Mouse (Mus musculus) intestine, postnatal 0 days (tissue): ENCODE measurements around the gene Galnt9. TPM values are rescaled to one million over a fixed set of nuclear protein-coding genes. Genes with fewer than 3 reads are reported as not detected.

Experiments
- ATAC-seq: fragments of 200-750 bp; cut with Nextera tagmentation; 2 replicates; pipeline ENCODE4 v1.8.0; 2017; ENCODE audit warnings: mild to moderate bottlenecking, moderate TSS enrichment, moderate library complexity
- H3K27ac ChIP-seq: fragments of 300-500 bp; sonication (generic); 2 replicates; pipeline ENCODE4 v1.5.1; 2014; ENCODE audit warnings: mild to moderate bottlenecking, low read depth, low read length, moderate library complexity
- H3K27me3 ChIP-seq: fragments of 300-500 bp; sonication (generic); replicated peaks from 2 replicates; pipeline ENCODE4 v1.6.1; 2014; ENCODE audit warnings: low read length, mixed read lengths; ENCODE audit not compliant: control insufficient read depth, insufficient read depth
- H3K36me3 ChIP-seq: fragments of 300-500 bp; sonication (generic); 2 replicates; pipeline ENCODE4 v1.6.1; 2014; ENCODE audit warnings: mild to moderate bottlenecking, moderate library complexity; ENCODE audit not compliant: control insufficient read depth, insufficient read depth
- H3K4me1 ChIP-seq: fragments of 300-500 bp; sonication (generic); replicated peaks from 2 replicates; pipeline ENCODE4 v1.6.1; 2014; ENCODE audit warnings: antibody characterized with exemption, low read length, mixed read lengths; ENCODE audit not compliant: control insufficient read depth, insufficient read depth
- H3K4me2 ChIP-seq: fragments of 300-500 bp; sonication (generic); replicated peaks from 2 replicates; pipeline ENCODE4 v1.6.1; 2014; ENCODE audit warnings: low read depth, mild to moderate bottlenecking, moderate library complexity
- H3K4me3 ChIP-seq: fragments of 300-500 bp; sonication (generic); 2 replicates; pipeline ENCODE4 v1.5.1; 2014; ENCODE audit warnings: low read depth, low read length
- H3K9ac ChIP-seq: fragments of 300-500 bp; sonication (generic); 2 replicates; pipeline ENCODE4 v1.6.1; 2014; ENCODE audit warnings: mild to moderate bottlenecking, low read depth, low read length
- H3K9me3 ChIP-seq: fragments of 300-500 bp; sonication (generic); 2 replicates; pipeline ENCODE4 v1.6.1; 2016; ENCODE audit warnings: mixed run types; ENCODE audit not compliant: control insufficient read depth
- CTCF ChIP-seq: sonication (generic); IDR thresholded peaks from 2 replicates; pipeline ENCODE4 v1.5.1; 2016; ENCODE audit warnings: low read depth, mild to moderate bottlenecking, control low read depth, antibody characterized with exemption, moderate library complexity
- WGBS: fragments of 180-500 bp; shearing (Covaris S2); extraction: QIAGEN DNeasy Blood & Tissue Kit; methylation state at CpG from one replicate; pipeline ENCODE4 v1.1.7; 2014; 5-methylcytosine and 5-hydroxymethylcytosine counted together
- polyA plus RNA-seq: library from polyadenylated mRNA; unstranded; fragments of >200 nt; fragmentation: Nextera tagmentation; extraction: Ambion mirVana; gene quantifications from 2 replicates; pipeline ENCODE4 v1.2.1, GENCODE M21; 2015

Galnt9 gene
- polyA plus RNA-seq, 1 experiment from 2014 or later, result 0.31 TPM

DNA sequence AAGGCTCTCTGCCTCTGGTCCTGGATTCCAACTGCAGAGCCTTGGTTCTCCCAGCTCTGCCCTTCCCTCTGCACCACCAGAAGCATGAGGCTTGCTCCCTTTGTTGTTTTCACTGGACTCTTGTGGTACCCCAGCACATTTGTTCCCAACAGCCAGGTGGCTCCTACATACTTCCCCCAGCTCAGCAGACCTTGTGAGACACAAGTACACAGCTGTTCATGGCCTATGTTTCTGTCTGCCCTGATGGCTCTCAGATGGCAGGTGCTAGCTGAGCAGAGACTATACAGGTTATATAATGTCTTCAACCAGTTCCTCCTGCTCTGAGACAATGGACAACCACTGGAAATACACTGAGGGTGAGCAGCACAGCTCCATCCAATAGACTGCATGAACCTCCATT, 43.3 kb downstream of the Galnt9 start:
- no peak overlapping the region for H3K4me3 ChIP-seq
- no peak for ATAC-seq
- H3K4me2 ChIP-seq, result no peak overlapping the region
- TF ChIP-seq CTCF, result no peak
- H3K27me3 ChIP-seq, result no peaks in the 10 kb centered on the region
- H3K4me1 ChIP-seq, result no peaks in the 10 kb centered on the region
- no peaks in the 10 kb centered on the region for H3K36me3 ChIP-seq
- no peak overlapping the region for H3K27ac ChIP-seq
- no peak overlapping the region for H3K9ac ChIP-seq
- H3K9me3 ChIP-seq, result no peaks in the 10 kb centered on the region

DNA sequence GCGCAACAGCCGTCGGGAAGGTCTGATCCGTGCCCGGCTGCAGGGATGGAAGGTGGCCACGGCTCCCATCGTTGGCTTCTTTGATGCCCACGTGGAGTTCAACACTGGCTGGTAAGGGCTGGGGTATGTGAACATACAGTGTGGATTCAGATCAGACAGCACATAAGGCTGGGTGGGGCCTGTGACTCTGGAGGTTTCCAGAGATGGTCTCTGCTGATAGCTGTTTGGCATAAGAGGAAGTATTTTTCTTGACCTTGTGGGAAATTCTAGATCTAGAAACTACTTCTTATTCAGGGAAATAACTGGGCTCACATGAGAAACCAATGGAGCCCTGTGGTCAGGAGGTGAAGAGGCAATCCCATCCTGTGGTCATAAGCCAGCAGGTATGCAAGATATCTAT, 45.7 kb downstream of the Galnt9 start:
- WGBS, result 92% methylated on average over 8 of the region's 8 CpGs
- H3K27ac ChIP-seq, result no peak overlapping the region
- no peak overlapping the region for H3K4me2 ChIP-seq
- H3K9me3 ChIP-seq, result no peaks in the 10 kb centered on the region
- no peaks in the 10 kb centered on the region for H3K4me1 ChIP-seq
- no peak for ATAC-seq
- H3K36me3 ChIP-seq, result no peaks in the 10 kb centered on the region
- no peak overlapping the region for H3K4me3 ChIP-seq
- no peak for TF ChIP-seq CTCF
- no peak overlapping the region for H3K9ac ChIP-seq
- H3K27me3 ChIP-seq, result no peaks in the 10 kb centered on the region

DNA sequence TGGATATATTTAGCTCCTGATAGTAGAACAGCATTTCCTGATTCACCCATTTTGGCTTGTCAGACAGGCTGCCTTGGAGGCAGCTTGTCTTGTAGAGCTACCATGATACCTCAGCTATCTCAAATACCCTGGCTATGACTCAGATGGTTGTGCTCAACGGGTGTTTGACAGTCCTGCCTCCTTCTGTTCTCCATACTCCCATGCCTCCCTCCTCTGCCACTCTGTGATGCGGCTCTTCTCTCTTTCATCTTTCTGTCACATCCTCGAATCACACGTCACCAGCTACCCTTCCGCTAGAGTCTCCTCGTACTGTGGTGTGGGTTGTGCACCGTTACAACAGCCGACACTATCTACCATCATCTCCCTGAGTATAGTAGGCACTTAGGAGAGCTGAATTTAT, 50.3 kb downstream of the Galnt9 start:
- no peaks in the 10 kb centered on the region for H3K36me3 ChIP-seq
- H3K27ac ChIP-seq, result no peak overlapping the region
- WGBS, result 85% methylated on average over 8 of the region's 8 CpGs
- no peaks in the 10 kb centered on the region for H3K9me3 ChIP-seq
- TF ChIP-seq CTCF, result no peak
- ATAC-seq, result no peak
- H3K4me1 ChIP-seq, result no peaks in the 10 kb centered on the region
- no peak overlapping the region for H3K9ac ChIP-seq
- no peak overlapping the region for H3K4me3 ChIP-seq
- H3K4me2 ChIP-seq, result no peak overlapping the region
- H3K27me3 ChIP-seq, result no peaks in the 10 kb centered on the region

DNA sequence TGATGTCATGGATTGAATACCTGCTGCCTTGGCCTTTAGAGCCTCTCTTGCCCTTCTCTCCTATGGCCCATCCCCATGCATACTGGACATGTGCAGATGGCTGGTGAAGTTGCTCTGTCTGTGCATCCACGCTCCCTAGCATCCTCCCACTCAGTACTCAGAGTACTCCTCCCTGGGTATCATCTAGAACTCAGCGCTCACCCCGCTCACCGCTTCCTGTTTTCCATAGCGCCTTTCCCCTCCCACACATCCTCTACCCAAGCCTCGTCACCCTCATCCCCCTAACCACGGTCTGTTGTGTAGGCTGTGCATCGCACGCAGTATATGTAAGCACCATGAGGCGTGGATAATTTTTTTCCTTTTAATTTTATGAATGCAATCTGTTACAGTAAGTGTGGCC, 51.2 kb downstream of the Galnt9 start:
- Histone ChIP-seq H3K4me3 (no peak overlapping the region), H3K4me2 (no peak overlapping the region), H3K36me3 (no peaks in the 10 kb centered on the region), H3K9me3 (no peaks in the 10 kb centered on the region), H3K27me3 (no peaks in the 10 kb centered on the region), H3K9ac (no peak overlapping the region), H3K27ac (no peak overlapping the region), H3K4me1 (no peaks in the 10 kb centered on the region)
- 91% methylated on average over 10 of the region's 10 CpGs for WGBS
- no peak for TF ChIP-seq CTCF
- no peak for ATAC-seq

DNA sequence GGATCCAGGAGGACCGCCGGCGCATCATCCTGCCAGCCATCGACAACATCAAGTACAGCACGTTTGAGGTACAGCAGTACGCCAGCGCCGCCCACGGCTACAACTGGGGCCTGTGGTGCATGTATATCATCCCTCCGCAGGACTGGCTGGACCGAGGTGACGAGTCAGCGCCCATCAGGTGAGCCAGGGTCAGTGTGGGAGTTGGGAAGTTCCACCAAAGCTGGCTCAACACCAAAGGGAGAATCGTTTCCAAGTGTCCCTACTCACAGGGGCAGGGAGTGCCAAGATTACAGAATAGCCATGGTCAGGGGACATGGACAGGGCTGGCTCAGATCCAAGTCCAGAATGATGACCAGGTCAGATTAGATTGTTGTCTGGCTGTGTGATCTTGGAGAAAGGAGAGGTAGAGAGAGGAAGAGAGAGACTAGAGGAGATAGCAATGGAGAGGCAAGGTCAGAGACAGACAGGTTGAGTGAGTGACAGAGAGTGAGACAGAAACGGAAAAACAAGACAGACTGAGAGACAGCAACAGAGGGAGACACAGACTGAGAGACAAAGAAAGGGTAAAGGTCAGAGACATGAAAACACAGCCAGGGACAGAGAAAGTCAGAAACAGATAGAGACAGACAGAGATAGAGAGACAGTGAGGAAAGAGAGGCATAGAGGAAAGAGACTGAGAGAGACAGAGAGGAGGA, 52.1 kb downstream of the Galnt9 start:
- H3K27me3 ChIP-seq, result no peaks in the 10 kb centered on the region
- TF ChIP-seq CTCF, result no peak
- no peaks in the 10 kb centered on the region for H3K36me3 ChIP-seq
- no peaks in the 10 kb centered on the region for H3K9me3 ChIP-seq
- 85% methylated on average over 15 of the region's 15 CpGs for WGBS
- ATAC-seq, result no peak
- no peak overlapping the region for H3K4me3 ChIP-seq
- H3K9ac ChIP-seq, result no peak overlapping the region
- H3K27ac ChIP-seq, result no peak overlapping the region
- no peaks in the 10 kb centered on the region for H3K4me1 ChIP-seq
- no peak overlapping the region for H3K4me2 ChIP-seq

DNA sequence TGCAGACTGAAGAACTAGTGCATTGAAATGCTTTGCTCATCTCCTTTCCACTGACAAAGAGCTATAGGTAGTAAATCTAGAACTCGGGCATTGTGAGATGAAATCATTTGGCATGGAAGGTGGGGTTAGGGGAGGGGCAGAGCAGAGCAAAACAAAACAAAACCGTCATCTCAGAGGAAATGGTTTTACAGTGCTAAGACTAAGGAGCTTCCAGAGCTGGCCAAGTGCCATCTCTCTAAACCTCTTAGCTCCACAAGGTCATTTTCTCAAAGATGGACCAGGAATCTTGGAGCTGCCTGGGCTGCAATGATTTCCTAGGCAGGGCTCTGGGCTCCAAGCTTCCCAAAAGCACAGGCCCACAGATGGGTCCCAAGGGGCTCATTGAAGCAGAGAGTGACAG, 53.3 kb downstream of the Galnt9 start:
- Histone ChIP-seq H3K27ac (no peak overlapping the region), H3K36me3 (no peaks in the 10 kb centered on the region), H3K4me2 (no peak overlapping the region), H3K4me3 (no peak overlapping the region), H3K27me3 (no peaks in the 10 kb centered on the region), H3K9me3 (no peaks in the 10 kb centered on the region), H3K4me1 (no peaks in the 10 kb centered on the region), H3K9ac (no peak overlapping the region)
- no peak for TF ChIP-seq CTCF
- WGBS, result 27% methylated on average over 2 of the region's 2 CpGs
- no peak for ATAC-seq
